Mouse (Mus musculus) midbrain, postnatal 0 days (tissue): Measurements from ENCODE around the gene Tmtc4. TPM values are rescaled to one million over a fixed set of nuclear protein-coding genes. Genes with fewer than 3 reads are reported as not detected.
A peak's percentile ranks its signal among the peaks of the same experiment; 100 is the strongest.

Experiments
- ATAC-seq: fragments of 200-750 bp; cut with Nextera tagmentation; 2 replicates; pipeline ENCODE4 v1.8.0; 2017; ENCODE audit warnings: moderate number of reproducible peaks, mild to moderate bottlenecking, moderate TSS enrichment, moderate library complexity; ENCODE audit not compliant: low FRiP score
- DNase-seq: peaks from one replicate; pipeline ENCODE4 v3.0.0-alpha.2; 2015; ENCODE audit warnings: low spot score
- H3K27ac ChIP-seq: fragments of 300-500 bp; sonication (generic); 2 replicates; pipeline ENCODE4 v1.5.1; 2014; ENCODE audit warnings: low read depth, mild to moderate bottlenecking, low read length, mixed read lengths
- H3K27me3 ChIP-seq: fragments of 300-500 bp; sonication (generic); 2 replicates; pipeline ENCODE4 v1.6.1; 2014; ENCODE audit warnings: low read length, control low read depth, mixed read lengths; ENCODE audit not compliant: insufficient read depth
- H3K36me3 ChIP-seq: fragments of 300-500 bp; sonication (generic); 2 replicates; pipeline ENCODE4 v1.6.1; 2014; ENCODE audit warnings: low read length, control low read depth, mixed read lengths; ENCODE audit not compliant: insufficient read depth
- H3K4me1 ChIP-seq: fragments of 300-500 bp; sonication (generic); 2 replicates; pipeline ENCODE4 v1.6.1; 2014; ENCODE audit warnings: mild to moderate bottlenecking, control low read depth, antibody characterized with exemption, low read length, mixed read lengths; ENCODE audit not compliant: insufficient read depth
- H3K4me2 ChIP-seq: fragments of 300-500 bp; sonication (generic); 2 replicates; pipeline ENCODE4 v1.6.1; 2014; ENCODE audit warnings: low read depth, mild to moderate bottlenecking, low read length, mixed read lengths; ENCODE audit not compliant: poor library complexity, severe bottlenecking
- H3K4me3 ChIP-seq: fragments of 300-500 bp; sonication (generic); 2 replicates; pipeline ENCODE4 v1.5.1; 2014; ENCODE audit warnings: low read depth, mild to moderate bottlenecking, low read length, moderate library complexity
- H3K9ac ChIP-seq: fragments of 300-500 bp; sonication (generic); replicated peaks from 2 replicates; pipeline ENCODE4 v1.6.1; 2014; ENCODE audit warnings: mild to moderate bottlenecking, low read length, moderate library complexity, mixed read lengths; ENCODE audit not compliant: poor library complexity, severe bottlenecking
- H3K9me3 ChIP-seq: fragments of 300-500 bp; sonication (generic); 2 replicates; pipeline ENCODE4 v1.6.1; 2016; ENCODE audit warnings: low read length, control low read depth
- CTCF ChIP-seq: IDR thresholded peaks from 2 replicates; pipeline ENCODE4 v1.5.1; 2016; ENCODE audit warnings: antibody characterized with exemption, mild to moderate bottlenecking
- WGBS: fragments of 180-500 bp; shearing (Covaris S2); extraction: QIAGEN DNeasy Blood & Tissue Kit; methylation state at CpG from one replicate; pipeline ENCODE4 v1.1.7; 2014; 5-methylcytosine and 5-hydroxymethylcytosine counted together
- polyA plus RNA-seq: library from polyadenylated mRNA; unstranded; fragments of >200 nt; fragmentation: Nextera tagmentation; extraction: Ambion mirVana; gene quantifications from 2 replicates; pipeline ENCODE4 v1.2.1, GENCODE M21; 2015
- total RNA-seq: library from RNA; depleted of rRNA; stranded (reverse); fragments of >200 nt; gene quantifications from 2 replicates; pipeline ENCODE4 v1.2.3, GENCODE M21; 2014

The Tmtc4 gene
- total and polyA plus RNA-seq, 2 experiments from 2014 or later = 32.9 to 79.5 TPM

GRCm38 (mm10) chr14:122936460-122936859, 47.4 kb downstream of the Tmtc4 start:
- H3K9ac ChIP-seq = no peak overlapping the region
- no peak for ATAC-seq
- no peaks in the 10 kb centered on the region for H3K9me3 ChIP-seq
- H3K4me1 ChIP-seq = no peaks in the 10 kb centered on the region
- 82% methylated on average over 1 of the region's 1 CpGs for WGBS
- 0 out of 2 replicates have a peak, but pooled peaks have one; percentile 4 for TF ChIP-seq CTCF
- peaks cover 16% of the 10 kb centered on the region for H3K36me3 ChIP-seq
- H3K27ac ChIP-seq = no peak overlapping the region
- H3K4me3 ChIP-seq = no peak overlapping the region
- no peak overlapping the region for H3K4me2 ChIP-seq
- H3K27me3 ChIP-seq = no peaks in the 10 kb centered on the region
- peak; percentile 31 for DNase-seq

- no peak overlapping the region for H3K4me2 ChIP-seq
- H3K36me3 ChIP-seq = peaks cover 4% of the 10 kb centered on the region; the same call in 1 of the 2 replicates
- DNase-seq (no peak), ATAC-seq (no peak)
- no peak for TF ChIP-seq CTCF
- H3K9ac ChIP-seq = no peak overlapping the region
- no peak overlapping the region for H3K4me3 ChIP-seq
- H3K27ac ChIP-seq = no peak overlapping the region
- 77% methylated on average over 5 of the region's 5 CpGs for WGBS
- no peaks in the 10 kb centered on the region for H3K27me3 ChIP-seq
- H3K4me1 ChIP-seq = no peaks in the 10 kb centered on the region
- no peaks in the 10 kb centered on the region for H3K9me3 ChIP-seq
Measured at GRCm38 (mm10) chr14:122920011-122920410, 63.8 kb downstream of the Tmtc4 start.

- 100% methylated on average over 1 of the region's 1 CpGs for WGBS
- no peak for DNase-seq
- ATAC-seq = no peak
Measured at GRCm38 (mm10) chr14:122917676-122918075, 66.2 kb downstream of the Tmtc4 start.

GRCm38 (mm10) chr14:122913657-122914056, 70.2 kb downstream of the Tmtc4 start, which contains the start of gene Ggact:
TSS of gene Ggact (minus strand) at chr14:122913757.
- H3K4me1 ChIP-seq = no peaks in the 10 kb centered on the region
- H3K4me3 ChIP-seq = peak within 1 kb of the TSS; percentile 70
- no peaks in the 10 kb centered on the region for H3K36me3 ChIP-seq
- no peak for DNase-seq
- 70% methylated on average over 6 of the region's 6 CpGs for WGBS
- no peak for ATAC-seq
- peak within 1 kb of the TSS; percentile 96 for H3K4me2 ChIP-seq
- H3K9me3 ChIP-seq = no peaks in the 10 kb centered on the region
- 0 out of 2 replicates have a peak within 1 kb of the TSS, but pooled peaks have one; percentile 18 for H3K27ac ChIP-seq
- peak within 1 kb of the TSS; percentile 56 for H3K9ac ChIP-seq
- no peaks in the 10 kb centered on the region for H3K27me3 ChIP-seq
- TF ChIP-seq CTCF = no peak

More at GRCm38 (mm10) chr14:122917676-122918075, 66.2 kb downstream of the Tmtc4 start:
- H3K36me3 ChIP-seq = peaks cover 4% of the 10 kb centered on the region; the same call in 1 of the 2 replicates
- TF ChIP-seq CTCF = no peak
- no peak overlapping the region for H3K4me3 ChIP-seq
- no peaks in the 10 kb centered on the region for H3K9me3 ChIP-seq
- H3K4me1 ChIP-seq = no peaks in the 10 kb centered on the region
- no peak overlapping the region for H3K4me2 ChIP-seq
- H3K27me3 ChIP-seq = no peaks in the 10 kb centered on the region
- no peak overlapping the region for H3K27ac ChIP-seq
- H3K9ac ChIP-seq = no peak overlapping the region

GRCm38 (mm10) chr14:122912812-122913498, 70.9 kb downstream of the Tmtc4 start:
- DNase-seq (peak; percentile 50), ATAC-seq (peak; percentile 78)
- WGBS = under 1% methylated on average over 33 of the region's 58 CpGs
- Histone ChIP-seq H3K4me1 (no peaks in the 10 kb centered on the region), H3K4me3 (peak overlapping the region; percentile 70), H3K36me3 (no peaks in the 10 kb centered on the region), H3K9ac (peak overlapping the region; percentile 56), H3K27me3 (no peaks in the 10 kb centered on the region), H3K9me3 (no peaks in the 10 kb centered on the region), H3K27ac (0 out of 2 replicates have a peak overlapping the region, but pooled peaks have one; percentile 18), H3K4me2 (peak overlapping the region; percentile 96)
- TF ChIP-seq CTCF = no peak

GRCm38 (mm10) chr14:122912137-122912536, 71.7 kb downstream of the Tmtc4 start:
- Histone ChIP-seq H3K36me3 (no peaks in the 10 kb centered on the region), H3K4me2 (peak overlapping the region; percentile 96), H3K27ac (no peak overlapping the region), H3K9ac (no peak overlapping the region), H3K4me3 (peak overlapping the region; percentile 70), H3K4me1 (no peaks in the 10 kb centered on the region), H3K9me3 (no peaks in the 10 kb centered on the region), H3K27me3 (no peaks in the 10 kb centered on the region)
- WGBS = 63% methylated on average over 1 of the region's 1 CpGs
- DNase-seq = no peak
- TF ChIP-seq CTCF = no peak
- ATAC-seq = no peak
